Mouse (Mus musculus) gastrocnemius, postnatal 14 days (tissue): ENCODE data around the gene Spty2d1. TPM values are rescaled to one million over a fixed set of nuclear protein-coding genes. Genes with fewer than 3 reads are reported as not detected.
"Not testable (repeated sequence)": the region's sequence is repeated elsewhere in the genome, so short reads cannot be mapped to it uniquely, and the experiment has no call there.

Experiments
- DNase-seq: peaks from one replicate; pipeline ENCODE4 v3.0.0; 2021; ENCODE audit warnings: mixed read lengths
- intact Hi-C: fragments of 180-260 bp; cut with DNase I; formaldehyde crosslinking; loops from one replicate; pipeline ENCODE4 v1.15.1; 2025; ENCODE audit warnings: low total_unique reads
- total RNA-seq, 2 experiments: library from RNA; stranded (reverse); gene quantifications; 2 replicates each; pipeline ENCODE4 v1.2.3; 2021

Gene Spty2d1
- total RNA-seq, 2 experiments from 2014 or later = 6.0 to 7.2 TPM

- DNase-seq = no peak
- intact Hi-C loops = no loop called here
Measured at GRCm38 (mm10) chr7:46997644-46998395, 10.4 kb downstream of the Spty2d1 start.

GRCm38 (mm10) chr7:46997008-46997407, 11.2 kb downstream of the Spty2d1 start:
- no peak for DNase-seq
- intact Hi-C loops = no loop called here

DNA sequence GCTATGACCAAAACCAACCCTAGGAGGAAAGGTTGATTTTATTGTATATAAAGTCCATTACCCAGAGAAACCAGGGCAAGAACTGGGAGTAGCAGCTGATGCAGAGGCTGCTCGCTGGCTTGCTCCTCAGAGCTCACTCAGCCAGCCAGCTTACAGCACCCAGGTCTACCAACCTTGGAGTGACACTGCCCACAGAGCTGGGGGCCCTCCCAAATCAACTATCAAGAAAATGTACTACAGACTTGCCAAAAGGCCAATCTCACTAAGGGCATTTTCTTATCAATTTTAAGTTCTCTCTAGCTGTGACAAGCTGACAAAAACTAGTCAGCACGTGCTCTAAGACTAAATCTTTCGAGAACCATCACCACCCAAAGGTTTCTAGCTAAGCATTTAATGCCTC, 12.7 kb downstream of the Spty2d1 start:
- intact Hi-C loops = no loop called here
- DNase-seq = no peak

- intact Hi-C loops = no loop called here
- DNase-seq = no peak
Measured at GRCm38 (mm10) chr7:46993079-46993478, 15.1 kb downstream of the Spty2d1 start.

- DNase-seq = not testable (repeated sequence)
Measured at GRCm38 (mm10) chr7:46989387-46989786, 18.8 kb downstream of the Spty2d1 start.

GRCm38 (mm10) chr7:46987073-46987472, 21.1 kb downstream of the Spty2d1 start:
- intact Hi-C loops = no loop called here
- no peak for DNase-seq

More at GRCm38 (mm10) chr7:46989387-46989786, 18.8 kb downstream of the Spty2d1 start:
- intact Hi-C loops = not testable (repeated sequence)

DNA sequence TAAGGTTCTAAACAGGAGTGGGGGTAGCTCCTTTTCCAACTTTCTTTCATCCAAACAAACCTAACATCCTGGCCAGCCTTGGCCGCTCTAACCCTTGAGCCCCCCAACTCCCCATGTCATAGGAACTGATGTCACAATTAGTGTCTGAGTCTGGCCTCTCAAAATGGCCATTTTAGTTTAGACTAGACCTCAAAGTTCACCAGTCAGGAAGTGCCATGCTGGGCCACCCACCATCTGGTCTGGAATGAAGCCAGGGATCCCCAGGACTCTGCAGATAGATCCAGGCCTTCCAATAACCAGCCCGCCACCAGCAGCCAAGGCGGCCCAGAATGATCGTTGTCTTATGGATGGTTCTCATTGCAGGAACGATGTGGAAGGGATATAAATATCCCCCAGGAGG, 21.6 kb downstream of the Spty2d1 start:
- intact Hi-C loops = no loop called here
- DNase-seq = peak; percentile 21

GRCm38 (mm10) chr7:46985718-46986505, 22.3 kb downstream of the Spty2d1 start:
- DNase-seq = no peak
- intact Hi-C loops = no loop called here

DNA sequence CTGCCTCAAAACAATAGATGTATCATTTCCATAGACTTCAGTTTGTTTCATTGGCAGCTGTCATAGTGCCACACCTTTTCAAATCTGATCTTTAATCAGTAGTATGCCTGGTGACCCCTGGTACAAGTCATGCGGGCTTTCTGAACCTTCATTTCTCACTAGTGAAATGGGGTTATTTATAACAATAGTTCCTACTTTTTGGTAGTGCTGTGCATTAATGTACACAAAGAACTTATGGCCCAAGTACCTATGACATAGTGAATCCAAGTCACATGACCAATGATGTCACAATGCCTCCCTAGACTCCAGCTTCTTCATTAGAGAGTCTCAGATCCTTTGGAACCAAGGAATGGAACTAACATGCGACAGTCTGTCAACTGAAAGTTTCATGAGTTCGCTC, 24.9 kb downstream of the Spty2d1 start, which contains the start of gene Gm9999:
Gene Gm9999 (plus strand): TSS at position 301 of the 400 bp plus-strand sequence.
- DNase-seq = no peak
- intact Hi-C loops = no loop called here

DNA sequence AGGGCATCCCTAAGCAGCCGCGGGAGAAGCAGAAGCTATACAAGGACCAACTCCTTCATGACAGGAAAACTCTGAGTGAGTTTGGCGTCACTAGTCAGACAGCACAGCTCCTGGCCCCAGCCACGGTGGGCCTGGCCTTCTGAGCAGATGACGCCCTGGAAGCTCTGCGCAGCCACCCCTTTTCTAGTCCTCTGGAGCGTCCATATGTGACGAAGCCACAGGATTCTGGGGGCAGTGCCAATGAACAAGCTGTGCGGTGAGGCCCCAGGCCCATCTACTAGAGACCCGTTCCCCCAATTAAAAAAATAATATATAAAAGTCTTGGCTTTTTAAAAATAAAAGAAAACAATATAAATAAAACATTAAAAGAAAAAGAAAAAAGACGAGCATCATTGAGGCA, 32.8 kb downstream of the Spty2d1 start:
- intact Hi-C loops = no loop called here
- DNase-seq = no peak

DNA sequence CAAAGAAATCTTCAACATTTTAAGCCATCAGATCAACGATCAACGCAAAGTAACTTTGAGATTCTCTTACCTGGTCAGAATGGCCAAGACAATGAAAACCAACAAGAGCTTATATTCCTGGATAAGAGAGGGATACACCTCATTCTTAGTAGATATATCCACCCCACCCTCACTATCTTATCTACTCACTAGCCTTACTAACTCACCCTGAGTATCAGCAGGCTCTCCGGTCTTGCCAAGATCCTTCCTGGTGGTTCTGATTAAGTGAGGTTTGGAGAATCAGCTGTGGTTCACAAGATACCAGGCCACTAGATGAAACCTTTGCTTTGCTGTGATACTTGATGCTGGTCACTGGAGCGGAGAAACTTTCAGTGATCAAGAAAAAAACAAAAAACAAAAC, 33.6 kb downstream of the Spty2d1 start:
- intact Hi-C loops = no loop called here
- DNase-seq = no peak

GRCm38 (mm10) chr7:46969898-46970297, 38.3 kb downstream of the Spty2d1 start:
- DNase-seq = no peak
- intact Hi-C loops = loop anchor here (5.0 kb wide), 1 partner anchor 177 kb away; no protein-coding TSS in a partner anchor

- no peak for DNase-seq
- intact Hi-C loops = no loop called here
Measured at GRCm38 (mm10) chr7:46964070-46964469, 44.1 kb downstream of the Spty2d1 start.

GRCm38 (mm10) chr7:46962806-46963618, 45.2 kb downstream of the Spty2d1 start:
- peak; percentile 56 for DNase-seq
- intact Hi-C loops = loop anchor here (2.0 kb wide), 1 partner anchor 52 kb away; no protein-coding TSS in a partner anchor

DNA sequence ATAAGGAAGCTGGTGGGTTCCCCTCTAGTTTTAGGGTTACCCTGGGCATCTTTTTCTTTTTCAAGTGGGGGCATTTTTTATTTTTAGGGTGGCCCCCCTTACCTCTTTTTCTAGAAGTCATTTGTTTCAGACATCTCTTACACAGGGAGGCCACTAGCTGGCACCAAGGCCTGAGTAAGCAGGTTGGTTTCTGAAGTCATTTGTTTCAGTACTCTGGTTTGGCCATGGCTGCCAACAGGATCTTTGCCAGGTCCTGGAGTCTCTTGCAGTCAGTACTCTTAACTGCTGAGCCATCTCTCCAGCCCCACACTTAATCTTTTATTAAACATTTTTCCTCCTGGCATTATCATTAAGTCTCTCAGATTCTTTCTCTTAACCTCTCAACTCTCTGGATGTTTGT, 46.1 kb downstream of the Spty2d1 start:
- no peak for DNase-seq
- intact Hi-C loops = loop anchor here (2.0 kb wide), 1 partner anchor 53 kb away; no protein-coding TSS in a partner anchor

DNA sequence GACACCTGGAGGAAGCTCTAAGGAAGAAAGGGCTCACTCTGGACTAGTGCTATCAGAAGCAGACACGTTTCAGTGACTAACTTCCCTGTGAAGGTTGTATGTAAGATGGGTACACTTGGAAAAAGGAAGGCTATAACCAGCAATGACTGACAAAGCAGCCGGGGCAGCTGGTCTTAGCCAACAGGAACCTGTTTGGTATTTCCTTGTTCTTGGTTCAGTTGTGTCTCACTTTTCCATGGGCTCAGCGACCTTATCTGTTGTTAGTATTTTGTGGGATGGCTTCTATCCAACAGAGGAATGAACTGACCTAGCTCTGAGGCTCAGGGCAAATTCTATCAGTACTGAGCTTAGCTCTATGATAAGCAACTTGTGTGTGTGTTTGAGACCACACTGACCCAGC, 47.2 kb downstream of the Spty2d1 start:
- intact Hi-C loops = no loop called here
- DNase-seq = no peak

- intact Hi-C loops = no loop called here
Measured at GRCm38 (mm10) chr7:46958853-46959252, 49.4 kb downstream of the Spty2d1 start.

GRCm38 (mm10) chr7:46957831-46958691, 50.1 kb downstream of the Spty2d1 start, which contains the start of gene Uevld:
Gene Uevld, minus strand, starts transcription at chr7:46958527.
- intact Hi-C loops = no loop called here
- peak; percentile 94 for DNase-seq

More at GRCm38 (mm10) chr7:46958853-46959252, 49.4 kb downstream of the Spty2d1 start:
- DNase-seq = no peak
